Mouse (Mus musculus) erythroblast, embryonic 14.5 days (primary cell): ENCODE results near the gene Dlgap4.

ENCODE experiments used
- GATA1 ChIP-seq: IDR thresholded peaks from 2 replicates; pipeline ENCODE4 v1.6.1; 2012; ENCODE audit warnings: low read length, inconsistent platforms, mixed read lengths
- TAL1 ChIP-seq: IDR thresholded peaks from 3 replicates; pipeline ENCODE4 v1.6.1; 2012; ENCODE audit warnings: low read length, inconsistent platforms, mixed read lengths

GRCm38 (mm10) chr2:156780752-156781151, 167.2 kb downstream of the Dlgap4 start:
- no peak for TF ChIP-seq TAL1
- no peak for TF ChIP-seq GATA1
